Mouse (Mus musculus) embryonic facial prominence, embryonic 11.5 days (tissue): ENCODE measurements around the gene Kmt2b. TPM values are rescaled to one million over a fixed set of nuclear protein-coding genes. Genes with fewer than 3 reads are reported as not detected.

ENCODE experiments used
- ATAC-seq: fragments of 200-750 bp; cut with Nextera tagmentation; replicated peaks from 2 replicates; pipeline ENCODE4 v1.8.0; 2017; ENCODE audit warnings: low read depth; ENCODE audit not compliant: insufficient number of reproducible peaks, low FRiP score, low TSS enrichment
- DNase-seq: peaks from one replicate; pipeline ENCODE4 v3.0.0-alpha.2; 2015; ENCODE audit warnings: low spot score
- H3K27ac ChIP-seq: fragments of 300-500 bp; sonication (generic); replicated peaks from 2 replicates; pipeline ENCODE4 v1.5.1; 2014; ENCODE audit warnings: mild to moderate bottlenecking, low read depth, low read length, control low read depth
- H3K27me3 ChIP-seq: fragments of 300-500 bp; sonication (generic); 2 replicates; pipeline ENCODE4 v1.6.1; 2014; ENCODE audit warnings: mild to moderate bottlenecking, low read length, moderate library complexity, mixed read lengths; ENCODE audit not compliant: control insufficient read depth, insufficient read depth
- H3K36me3 ChIP-seq: fragments of 300-500 bp; sonication (generic); replicated peaks from 2 replicates; pipeline ENCODE4 v1.6.1; 2014; ENCODE audit warnings: low read depth, mild to moderate bottlenecking, low read length, moderate library complexity, mixed read lengths; ENCODE audit not compliant: control insufficient read depth, insufficient read depth
- H3K4me1 ChIP-seq: fragments of 300-500 bp; sonication (generic); 2 replicates; pipeline ENCODE4 v1.6.1; 2014; ENCODE audit warnings: low read length, mixed read lengths; ENCODE audit not compliant: control insufficient read depth, insufficient read depth
- H3K4me2 ChIP-seq: fragments of 300-500 bp; sonication (generic); 2 replicates; pipeline ENCODE4 v1.6.1; 2014; ENCODE audit warnings: low read depth, mild to moderate bottlenecking, control low read depth, low read length, moderate library complexity
- H3K4me3 ChIP-seq: fragments of 300-500 bp; sonication (generic); 2 replicates; pipeline ENCODE4 v1.5.1; 2014; ENCODE audit warnings: low read depth, low read length, control low read depth
- H3K9ac ChIP-seq: fragments of 300-500 bp; sonication (generic); replicated peaks from 2 replicates; pipeline ENCODE4 v1.6.1; 2014; ENCODE audit warnings: mild to moderate bottlenecking, control low read depth, low read length
- H3K9me3 ChIP-seq: fragments of 300-500 bp; sonication (generic); replicated peaks from 2 replicates; pipeline ENCODE4 v1.6.1; 2016; ENCODE audit warnings: mild to moderate bottlenecking, low read length, inconsistent platforms, mixed read lengths; ENCODE audit not compliant: control insufficient read depth
- WGBS: fragments of 180-500 bp; shearing (Covaris S2); extraction: QIAGEN DNeasy Blood & Tissue Kit; methylation state at CpG from one replicate; pipeline ENCODE4 v1.1.7; 2014; 5-methylcytosine and 5-hydroxymethylcytosine counted together
- microRNA-seq: library from miRNA; unstranded; fragments of <30 nt; microRNA quantifications from one replicate; pipeline ENCODE4, GENCODE M21; 2016; ENCODE audit warnings: borderline number of aligned reads
- polyA plus RNA-seq: library from polyadenylated mRNA; unstranded; fragments of >200 nt; fragmentation: Nextera tagmentation; extraction: Ambion mirVana; gene quantifications from 2 replicates; pipeline ENCODE4 v1.2.1, GENCODE M21; 2014

The Kmt2b gene
- polyA plus RNA-seq, 1 experiment from 2014 or later = 8.4 TPM

DNA sequence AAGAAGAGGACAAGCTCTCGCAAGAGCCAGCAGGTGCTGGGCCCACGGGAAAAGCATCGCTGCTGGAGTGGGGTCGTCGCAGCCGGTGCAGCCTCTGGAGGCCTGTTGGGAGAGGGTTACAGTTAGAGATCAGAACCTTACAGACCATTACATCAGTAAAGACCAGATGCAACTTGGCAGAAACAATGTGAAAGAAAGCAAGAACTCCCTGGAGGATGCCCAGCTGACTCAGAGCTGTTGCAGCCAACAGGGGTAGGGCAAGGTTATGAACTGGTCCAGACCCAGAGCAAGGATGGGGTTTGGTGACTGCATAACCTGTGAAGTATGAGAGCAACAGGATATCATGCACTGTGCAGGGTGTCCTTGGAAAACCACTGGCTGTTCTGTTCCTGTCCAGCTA lies 64.0 kb downstream of the Kmt2b start:
- no peak for ATAC-seq
- DNase-seq = no peak
- Histone ChIP-seq H3K4me2 (no peak overlapping the region), H3K36me3 (peaks cover 6% of the 10 kb centered on the region), H3K9ac (no peak overlapping the region), H3K4me3 (no peak overlapping the region), H3K9me3 (no peaks in the 10 kb centered on the region), H3K27me3 (no peaks in the 10 kb centered on the region), H3K4me1 (0 out of 2 replicates have a peak, but pooled peaks cover 4% of the 10 kb centered on the region), H3K27ac (no peak overlapping the region)
- WGBS = 72% methylated on average over 6 of the region's 6 CpGs

DNA sequence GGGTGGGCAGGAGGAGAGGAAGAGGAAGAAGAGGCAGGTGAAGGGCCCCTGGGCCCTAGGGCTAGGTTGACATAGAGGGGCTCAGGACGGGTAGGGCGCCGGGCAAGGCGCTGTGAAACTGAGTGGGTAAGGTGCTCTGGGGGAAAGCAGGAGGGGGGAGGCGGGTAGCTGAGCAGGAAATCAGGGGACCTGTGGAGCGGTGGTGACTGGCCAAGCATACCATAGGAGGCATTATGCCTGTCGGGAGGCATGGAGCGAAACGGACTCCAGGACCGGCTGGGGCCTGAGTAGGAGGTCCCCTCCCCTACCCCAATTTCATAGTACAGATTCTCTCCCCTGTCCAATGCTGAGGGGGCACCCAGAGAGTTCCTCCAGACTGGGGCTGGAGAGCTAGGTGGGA lies 65.7 kb downstream of the Kmt2b start:
- no peak overlapping the region for H3K9ac ChIP-seq
- ATAC-seq = no peak
- no peak overlapping the region for H3K4me3 ChIP-seq
- no peaks in the 10 kb centered on the region for H3K9me3 ChIP-seq
- 0 out of 2 replicates have a peak, but pooled peaks cover 4% of the 10 kb centered on the region for H3K4me1 ChIP-seq
- no peak for DNase-seq
- no peak overlapping the region for H3K4me2 ChIP-seq
- H3K27me3 ChIP-seq = no peaks in the 10 kb centered on the region
- WGBS = 86% methylated on average over 10 of the region's 10 CpGs
- peaks cover 2% of the 10 kb centered on the region for H3K36me3 ChIP-seq
- H3K27ac ChIP-seq = no peak overlapping the region

DNA sequence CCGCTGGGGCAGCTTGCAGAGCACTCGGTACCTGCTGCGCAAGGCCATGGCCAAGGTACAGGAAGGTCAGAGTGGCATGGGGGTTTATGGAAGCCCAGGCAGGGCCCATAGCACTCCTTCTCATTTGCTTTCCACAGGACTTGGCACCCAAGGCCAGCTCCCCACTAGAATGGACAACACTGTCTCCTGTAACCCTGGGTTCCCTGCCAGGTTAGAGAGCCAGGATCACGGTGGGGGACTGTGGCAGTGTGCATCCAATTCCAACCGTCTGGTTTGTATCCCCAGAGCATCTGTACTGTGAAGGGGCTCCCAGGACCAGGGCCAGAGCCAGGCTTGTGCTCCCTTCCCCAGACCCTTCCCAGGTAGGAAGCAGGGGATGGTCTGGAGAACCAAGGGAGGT lies 67.7 kb downstream of the Kmt2b start:
- Histone ChIP-seq H3K27me3 (no peaks in the 10 kb centered on the region), H3K4me3 (no peak overlapping the region), H3K9me3 (no peaks in the 10 kb centered on the region), H3K4me2 (no peak overlapping the region), H3K9ac (no peak overlapping the region), H3K4me1 (no peaks in the 10 kb centered on the region), H3K27ac (no peak overlapping the region), H3K36me3 (peaks cover 2% of the 10 kb centered on the region; the same call in 1 of the 2 replicates)
- no peak for DNase-seq
- no peak for ATAC-seq
- 65% methylated on average over 5 of the region's 5 CpGs for WGBS

DNA sequence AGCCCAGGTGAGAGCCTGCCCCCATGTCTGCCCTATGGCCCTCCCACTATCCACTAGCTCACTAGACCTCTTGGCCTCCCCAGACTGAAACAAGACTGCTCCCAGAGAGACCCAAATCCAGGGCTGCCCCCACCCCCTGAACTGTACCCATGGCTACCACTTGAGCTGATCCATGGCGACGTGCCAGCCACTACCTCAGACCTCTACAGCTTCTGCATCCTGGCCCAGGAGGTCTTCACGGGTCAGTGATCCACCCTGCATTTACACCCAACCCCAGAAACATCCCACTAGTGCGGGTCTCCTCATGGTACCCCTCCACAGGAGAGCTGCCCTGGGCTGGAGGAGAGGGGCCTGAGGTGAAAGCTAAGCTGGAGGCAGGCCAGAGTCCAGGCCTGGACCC lies 68.1 kb downstream of the Kmt2b start:
- 66% methylated on average over 4 of the region's 4 CpGs for WGBS
- no peaks in the 10 kb centered on the region for H3K27me3 ChIP-seq
- H3K9ac ChIP-seq = no peak overlapping the region
- no peak for DNase-seq
- no peaks in the 10 kb centered on the region for H3K9me3 ChIP-seq
- H3K27ac ChIP-seq = no peak overlapping the region
- H3K36me3 ChIP-seq = peaks cover 2% of the 10 kb centered on the region; the same call in 1 of the 2 replicates
- ATAC-seq = no peak
- H3K4me1 ChIP-seq = no peaks in the 10 kb centered on the region
- H3K4me3 ChIP-seq = no peak overlapping the region
- no peak overlapping the region for H3K4me2 ChIP-seq

Small RNA genes within 50 kb of the gene (microRNA-seq; reads per million reads assigned to microRNA genes)
- 1.9 reads per million for gene Gm38670
- gene Mir3569 = not detected

Other genes starting within 250 kb of the Kmt2b start
- gene Lrfn3, start 226.0 kb downstream of the Kmt2b start, polyA plus RNA-seq = 4.5 and 5.1 TPM in 2 replicates
- 16.9 and 17.9 TPM in 2 replicates for gene Tyrobp, start 175.0 kb downstream of the Kmt2b start, polyA plus RNA-seq
- 0.72 TPM in 1 of 2 replicates, not detected in the other for gene Hcst, start 168.9 kb downstream of the Kmt2b start, polyA plus RNA-seq
- 1.6 TPM in 2 replicates for gene Nfkbid, start 167.0 kb downstream of the Kmt2b start, polyA plus RNA-seq
- gene Aplp1, start 143.2 kb downstream of the Kmt2b start, polyA plus RNA-seq = 40.2 and 45.4 TPM in 2 replicates
- 0.45 and 0.84 TPM in 2 replicates for gene Kirrel2, start 131.0 kb downstream of the Kmt2b start, polyA plus RNA-seq
- gene Nphs1, start 130.4 kb downstream of the Kmt2b start, polyA plus RNA-seq = 0.36 TPM in 1 of 2 replicates, not detected in the other
- not detected in 2 replicates for gene Prodh2, start 95.1 kb downstream of the Kmt2b start, polyA plus RNA-seq
- 11.5 and 14.7 TPM in 2 replicates for gene Arhgap33, start 53.7 kb downstream of the Kmt2b start, polyA plus RNA-seq
- 4.4 and 6.2 TPM in 2 replicates for gene Hspb6, start 36.5 kb downstream of the Kmt2b start, polyA plus RNA-seq
- gene Proser3, start 36.4 kb downstream of the Kmt2b start, polyA plus RNA-seq = 13.0 and 13.7 TPM in 2 replicates
- 40.2 and 44.8 TPM in 2 replicates for gene Lin37, start 28.9 kb downstream of the Kmt2b start, polyA plus RNA-seq
- 99.9 and 102 TPM in 2 replicates for gene U2af1l4, start 25.4 kb downstream of the Kmt2b start, polyA plus RNA-seq
- 5.9 and 7.0 TPM in 2 replicates for gene Gm49396, start 25.4 kb downstream of the Kmt2b start, polyA plus RNA-seq
- 108 and 110 TPM in 2 replicates for gene Psenen, start 25.1 kb downstream of the Kmt2b start, polyA plus RNA-seq
- gene Igflr1, start 23.3 kb downstream of the Kmt2b start, polyA plus RNA-seq = 1.5 and 2.9 TPM in 2 replicates
- 0.21 and 0.43 TPM in 2 replicates for gene Zbtb32, start 10.2 kb upstream of the Kmt2b start, polyA plus RNA-seq
- 0.14 and 0.35 TPM in 2 replicates for gene Upk1a, start 24.1 kb upstream of the Kmt2b start, polyA plus RNA-seq
- gene Cox6b1, start 37.4 kb upstream of the Kmt2b start, polyA plus RNA-seq = 700 and 782 TPM in 2 replicates
- 0.20 TPM in 1 of 2 replicates, not detected in the other for gene Etv2, start 47.1 kb upstream of the Kmt2b start, polyA plus RNA-seq
- gene Rbm42, start 61.6 kb upstream of the Kmt2b start, polyA plus RNA-seq = 108 and 118 TPM in 2 replicates
- 50.1 and 53.1 TPM in 2 replicates for gene Haus5, start 76.3 kb upstream of the Kmt2b start, polyA plus RNA-seq
- gene Pmis2, start 82.9 kb upstream of the Kmt2b start, polyA plus RNA-seq = not detected in 2 replicates
- not detected in 2 replicates for gene 2200002J24Rik, start 110.2 kb upstream of the Kmt2b start, polyA plus RNA-seq
- gene Atp4a, start 123.5 kb upstream of the Kmt2b start, polyA plus RNA-seq = 0.26 TPM in 1 of 2 replicates, not detected in the other
- 129 and 145 TPM in 2 replicates for gene Tmem147, start 140.8 kb upstream of the Kmt2b start, polyA plus RNA-seq
- gene Gapdhs, start 155.0 kb upstream of the Kmt2b start, polyA plus RNA-seq = 0.24 TPM in 1 of 2 replicates, not detected in the other
- 1.0 and 2.0 TPM in 2 replicates for gene Sbsn, start 162.7 kb upstream of the Kmt2b start, polyA plus RNA-seq
- gene Dmkn, start 175.0 kb upstream of the Kmt2b start, polyA plus RNA-seq = not detected in 2 replicates
- gene Krtdap, start 199.2 kb upstream of the Kmt2b start, polyA plus RNA-seq = not detected in 2 replicates
- gene Ffar2, start 235.0 kb upstream of the Kmt2b start, polyA plus RNA-seq = not detected in 2 replicates